Mouse (Mus musculus) thymus, postnatal 10 days (tissue): ENCODE measurements at regions not wholly inside any gene's neighbourhood (a gene's known extent, or its start where the extent isn't known, plus 50 kb on each side); places are given as distances from the start of the nearest gene placed in this dataset.
"Not testable (repeated sequence)": the region's sequence is repeated elsewhere in the genome, so short reads cannot be mapped to it uniquely, and the experiment has no call there.

Experiments used
- DNase-seq, 2 experiments: peaks; one replicate each; pipeline ENCODE4 v3.0.0; 2021; ENCODE audit warnings: low spot score in 2 of 2

DNA sequence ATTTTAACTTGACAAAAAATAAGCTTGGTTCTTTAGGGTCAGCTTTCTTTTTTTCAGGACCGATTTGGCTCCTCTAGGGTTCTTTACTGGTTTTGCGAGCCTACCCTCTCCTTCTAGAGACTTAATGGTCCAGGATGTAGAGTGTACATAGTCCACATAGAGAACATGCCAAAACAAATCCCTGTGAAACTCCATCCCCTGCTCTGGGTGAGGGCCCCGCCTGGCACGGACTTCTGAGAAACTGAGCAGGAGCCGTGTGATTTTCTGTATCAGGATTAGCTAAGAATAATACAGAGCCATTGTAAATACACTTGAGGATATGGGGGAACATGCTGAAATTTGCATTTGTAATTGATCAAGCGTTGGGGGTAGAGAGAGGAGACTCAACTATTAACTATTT is 118.2 kb upstream of the Teddm2 start:
- no peak for DNase-seq

DNA sequence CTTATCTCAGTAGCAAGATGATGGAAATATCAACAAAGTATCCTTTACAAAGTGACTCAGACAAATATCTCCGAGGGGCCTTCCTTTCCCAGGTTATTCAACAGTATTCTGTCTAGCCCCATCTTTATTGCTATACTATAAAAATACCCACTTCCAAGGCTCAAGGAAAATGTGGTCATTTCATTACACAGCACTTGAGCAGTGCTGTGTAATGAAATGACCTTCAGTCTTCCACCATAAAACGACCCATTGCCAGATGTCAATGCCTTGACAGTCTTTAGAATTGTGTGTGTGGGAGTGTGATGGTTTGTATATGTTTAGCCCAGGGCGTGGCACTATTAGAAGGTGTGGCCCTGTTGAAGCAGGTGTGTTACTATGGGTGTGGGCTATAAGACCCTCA is 124.3 kb upstream of the Teddm2 start:
- no peak for DNase-seq

GRCm38 (mm10) chr1:154027303-154027702 is 127.3 kb upstream of the Teddm2 start:
- no peak for DNase-seq

GRCm38 (mm10) chr1:154029826-154030225 is 129.8 kb upstream of the Teddm2 start:
- no peak for DNase-seq

DNA sequence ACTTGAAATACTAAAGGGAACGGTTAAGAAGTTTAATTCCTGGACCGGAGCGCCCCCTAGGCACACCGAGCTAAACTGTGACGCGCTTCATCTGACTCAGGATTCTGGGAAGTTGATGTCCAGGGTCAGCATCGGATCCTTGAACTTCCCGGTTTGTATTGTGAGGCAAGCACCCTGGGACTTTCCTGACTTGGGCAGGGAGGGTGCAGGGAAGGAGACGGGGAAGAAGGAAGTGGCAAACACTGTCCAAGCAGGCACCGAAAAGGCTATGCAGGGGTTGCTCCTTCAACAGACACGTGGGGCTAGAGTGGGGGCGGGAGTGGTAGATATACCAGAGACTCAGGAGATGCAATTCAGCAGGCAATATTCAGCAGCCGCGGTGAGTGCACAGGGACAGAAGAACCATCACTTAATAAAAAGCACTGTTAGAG is 132.7 kb upstream of the Teddm2 start:
- DNase-seq, result peak in 1 of 2 experiments; percentile 11

GRCm38 (mm10) chr1:154033958-154034606 is 134.1 kb upstream of the Teddm2 start:
- DNase-seq, result peak in 1 of 2 experiments; percentile 4

DNA sequence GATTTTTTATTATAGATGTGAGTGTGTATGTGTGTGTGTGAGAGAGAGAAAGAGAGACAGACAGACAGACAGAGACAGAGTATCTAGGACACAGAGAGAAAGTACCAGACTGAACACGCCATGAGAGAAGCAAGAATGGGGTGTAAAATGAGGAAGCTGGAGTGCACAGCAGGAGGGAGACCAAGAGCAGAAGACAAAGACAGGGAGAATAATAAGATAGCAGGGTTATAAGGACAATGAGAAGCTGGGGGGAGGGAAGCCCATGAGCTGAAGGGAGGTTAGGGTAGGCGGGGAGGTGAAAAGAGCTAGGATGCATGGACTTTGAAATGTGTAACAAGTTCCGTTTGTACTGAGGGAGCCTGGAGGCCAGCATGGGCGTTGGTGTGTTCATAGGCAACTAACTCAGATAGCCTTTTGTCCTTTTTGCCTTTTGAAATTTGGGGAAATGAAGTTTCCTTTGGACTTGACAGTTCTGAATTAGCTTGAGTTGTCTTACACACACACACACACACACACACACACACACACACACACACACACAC is 136.8 kb upstream of the Teddm2 start:
- DNase-seq, result no peak

DNA sequence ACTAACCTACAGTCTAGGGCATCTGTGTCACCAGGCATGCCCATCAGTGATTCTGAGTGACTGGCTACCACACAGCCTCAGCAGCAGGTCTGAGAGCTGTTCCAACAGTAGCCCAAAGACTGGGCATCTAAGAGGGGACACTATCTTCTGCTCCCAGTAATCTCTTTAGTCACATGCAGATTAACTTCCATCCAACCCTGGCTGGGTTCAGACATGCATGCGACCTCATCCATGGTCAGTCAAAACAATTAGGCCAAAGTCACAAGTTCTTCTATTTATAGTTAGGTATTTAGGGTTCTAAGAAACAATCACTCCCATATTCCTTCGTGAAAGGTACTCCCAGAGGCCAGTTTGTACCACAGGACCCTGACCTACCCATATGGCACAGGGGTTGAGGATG is 138.2 kb upstream of the Teddm2 start:
- no peak for DNase-seq

GRCm38 (mm10) chr1:154040907-154041306 is 140.9 kb upstream of the Teddm2 start:
- DNase-seq, result no peak

DNA sequence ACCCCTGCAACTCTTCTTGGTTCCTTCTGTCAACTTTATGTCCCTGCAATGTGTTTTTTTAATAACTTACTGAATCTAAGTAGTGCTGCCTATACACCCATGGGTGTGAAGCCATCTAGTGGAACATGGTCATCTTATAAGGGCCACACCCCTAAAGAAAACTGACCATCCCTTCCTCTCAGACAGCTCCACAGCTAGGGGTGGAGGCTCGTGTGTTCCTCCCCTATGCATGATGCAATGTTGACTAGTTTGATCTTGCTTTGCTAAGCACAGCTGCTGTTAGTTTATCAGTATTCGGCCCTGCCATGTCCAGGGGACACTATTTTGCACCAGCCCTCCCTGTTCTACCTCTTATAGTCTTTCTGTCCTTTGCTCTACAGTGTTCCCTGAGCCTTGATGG is 142.9 kb upstream of the Teddm2 start:
- no peak for DNase-seq

GRCm38 (mm10) chr1:154044712-154045111 is 144.7 kb upstream of the Teddm2 start:
- DNase-seq, result no peak

DNA sequence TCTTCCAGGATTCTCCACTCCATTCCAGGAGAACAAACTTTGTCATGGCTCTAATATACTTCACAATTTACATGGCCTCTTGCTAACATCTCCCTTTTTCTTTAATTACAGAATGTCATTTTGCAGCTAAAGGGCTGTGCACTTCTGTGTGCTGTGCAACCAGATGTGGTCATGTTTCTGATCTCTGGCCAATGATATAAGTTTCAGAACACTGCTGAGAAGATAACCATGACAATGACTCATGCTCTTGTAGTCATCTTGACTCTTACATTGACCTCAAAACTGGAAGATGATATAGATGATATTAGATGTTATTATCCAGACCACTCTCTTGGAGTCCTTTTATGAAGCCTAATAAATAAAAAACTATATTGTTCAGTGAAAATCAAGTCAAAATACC is 145.9 kb upstream of the Teddm2 start:
- no peak for DNase-seq

DNA sequence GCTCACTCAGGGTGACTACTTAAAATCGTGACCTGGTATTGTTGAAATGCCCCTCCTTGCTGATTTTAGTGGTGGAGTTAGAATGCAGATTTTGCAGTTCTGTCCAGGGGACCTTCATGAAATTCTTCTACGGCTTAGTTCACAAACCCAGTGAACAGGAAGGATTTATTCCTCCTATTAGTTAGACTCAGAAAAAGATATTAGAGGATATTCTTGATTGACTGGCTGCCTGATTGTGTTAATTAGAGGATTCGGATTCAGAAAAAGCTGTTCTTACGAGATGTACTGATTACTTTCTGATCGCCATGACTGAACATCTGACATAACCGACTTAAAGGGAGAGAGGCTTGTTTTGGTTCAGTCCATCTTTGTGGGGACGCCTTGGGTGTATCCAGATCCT is 147.3 kb upstream of the Zfp648 start:
- DNase-seq, result no peak

DNA sequence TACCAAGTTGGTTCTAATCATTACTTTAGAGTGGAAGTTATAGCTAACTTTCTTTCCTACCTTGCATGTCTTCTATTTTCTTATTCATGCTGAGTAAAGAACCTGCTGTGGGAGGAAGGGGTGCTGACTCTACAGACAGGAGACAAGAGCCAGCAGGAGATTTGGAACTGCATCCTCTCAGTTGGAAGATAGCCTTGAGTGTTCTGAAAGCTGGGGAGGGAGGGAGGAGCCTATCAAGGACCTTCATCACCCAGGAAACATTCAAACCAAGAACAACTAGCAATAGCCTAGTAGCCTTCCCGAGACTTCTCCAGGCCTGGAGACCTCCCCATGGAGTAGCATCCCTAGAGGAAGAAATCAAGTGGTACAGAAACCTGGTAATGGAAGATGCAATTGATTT is 146.1 kb upstream of the Zfp648 start:
- no peak for DNase-seq

- DNase-seq, result not testable (repeated sequence)
These were observed 139.6 kb upstream of the Zfp648 start for GRCm38 (mm10) chr1:154061397-154061796.

- no peak for DNase-seq
These were observed 139.1 kb upstream of the Zfp648 start for GRCm38 (mm10) chr1:154061851-154062250.

DNA sequence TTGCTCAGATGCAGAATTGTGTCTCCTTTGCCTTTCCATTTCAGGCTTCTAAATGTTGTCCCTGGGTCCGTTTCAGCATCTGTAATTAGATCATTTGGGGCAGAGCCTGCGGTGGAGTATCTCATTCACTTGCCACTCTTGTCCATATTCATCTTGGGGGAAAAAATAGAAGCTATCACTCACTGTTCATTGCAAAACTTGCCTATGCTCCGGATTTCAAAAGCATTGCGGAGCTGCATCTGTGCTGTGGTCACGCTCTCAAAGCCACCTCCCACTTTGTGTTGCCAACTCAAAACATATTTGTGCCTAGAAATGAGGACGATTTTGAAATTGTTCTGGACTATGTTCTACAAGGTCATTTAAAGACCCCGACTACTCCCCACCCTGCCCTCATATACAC is 138.3 kb upstream of the Zfp648 start:
- DNase-seq, result no peak

- DNase-seq, result no peak
These were observed 136.4 kb upstream of the Zfp648 start for GRCm38 (mm10) chr1:154064633-154065032.

GRCm38 (mm10) chr1:154065336-154066329 is 135.4 kb upstream of the Zfp648 start:
- DNase-seq, result no peak

GRCm38 (mm10) chr1:154067856-154068255 is 133.1 kb upstream of the Zfp648 start:
- no peak for DNase-seq

- no peak for DNase-seq
These were observed 126.7 kb upstream of the Zfp648 start for GRCm38 (mm10) chr1:154074270-154074669.

- no peak for DNase-seq
These were observed 124.1 kb upstream of the Zfp648 start for GRCm38 (mm10) chr1:154076684-154077475.
